Mouse (Mus musculus): Measurements from ENCODE around the gene Dis3l.

Gene Dis3l

GRCm38 (mm10) chr9:64341254-64341566, at the start of gene Dis3l:
Dis3l (minus strand) TSS chr9:64341288.
- DNase-seq = no peak

- no peak for DNase-seq
These were observed 48.6 kb upstream of the Dis3l start for GRCm38 (mm10) chr9:64389576-64390292.

- DNase-seq = no peak
These were observed 45.6 kb upstream of the Dis3l start for GRCm38 (mm10) chr9:64386466-64387211.

GRCm38 (mm10) chr9:64385511-64386465, 44.7 kb upstream of the Dis3l start, which contains the start of gene Megf11:
Megf11 (plus strand) TSS chr9:64385626.
- DNase-seq = peak; percentile 14 to 46

- DNase-seq = peak in 1 of 2 experiments; percentile 13
These were observed 42.1 kb upstream of the Dis3l start for GRCm38 (mm10) chr9:64383021-64383788.

- DNase-seq = no peak
These were observed 35.3 kb upstream of the Dis3l start for GRCm38 (mm10) chr9:64376380-64376779.

- no peak for DNase-seq
These were observed 30.3 kb upstream of the Dis3l start for GRCm38 (mm10) chr9:64371305-64371819.

- DNase-seq = no peak
These were observed 28.8 kb upstream of the Dis3l start for GRCm38 (mm10) chr9:64369871-64370270.

- DNase-seq = no peak
These were observed 20.3 kb upstream of the Dis3l start for GRCm38 (mm10) chr9:64361231-64361950.

GRCm38 (mm10) chr9:64355627-64356026, 14.5 kb upstream of the Dis3l start:
- no peak for DNase-seq

GRCm38 (mm10) chr9:64351191-64351590, 10.1 kb upstream of the Dis3l start:
- DNase-seq = no peak

- no peak for DNase-seq
These were observed 8.4 kb upstream of the Dis3l start for GRCm38 (mm10) chr9:64349490-64349889.

GRCm38 (mm10) chr9:64347377-64347776, 6.3 kb upstream of the Dis3l start:
- no peak for DNase-seq

- no peak for DNase-seq
These were observed 4.8 kb upstream of the Dis3l start for GRCm38 (mm10) chr9:64345931-64346330.

- DNase-seq = no peak
These were observed 2.6 kb upstream of the Dis3l start for GRCm38 (mm10) chr9:64343656-64344055.

GRCm38 (mm10) chr9:64341671-64342070, 583 bp upstream of the Dis3l start:
- DNase-seq = no peak

GRCm38 (mm10) chr9:64340351-64341253, 486 bp downstream of the Dis3l start:
- DNase-seq = peak; percentile 72 to 87

GRCm38 (mm10) chr9:64339361-64339760, 1.7 kb downstream of the Dis3l start:
- DNase-seq = no peak

- DNase-seq = no peak
These were observed 5.3 kb downstream of the Dis3l start for GRCm38 (mm10) chr9:64335825-64336224.

GRCm38 (mm10) chr9:64323976-64324375, 17.1 kb downstream of the Dis3l start:
- no peak for DNase-seq
